Mouse (Mus musculus) adipocyte (in vitro differentiated cells): Measurements from ENCODE around the gene Plxnb3.
A peak's percentile ranks its signal among the peaks of the same experiment; 100 is the strongest.
"Not testable (repeated sequence)": the region's sequence is repeated elsewhere in the genome, so short reads cannot be mapped to it uniquely, and the experiment has no call there.

Experiments
- DNase-seq: peaks from one replicate; pipeline ENCODE4 v3.0.0-alpha.2; 2016; ENCODE audit warnings: low spot score

The Plxnb3 gene

DNA sequence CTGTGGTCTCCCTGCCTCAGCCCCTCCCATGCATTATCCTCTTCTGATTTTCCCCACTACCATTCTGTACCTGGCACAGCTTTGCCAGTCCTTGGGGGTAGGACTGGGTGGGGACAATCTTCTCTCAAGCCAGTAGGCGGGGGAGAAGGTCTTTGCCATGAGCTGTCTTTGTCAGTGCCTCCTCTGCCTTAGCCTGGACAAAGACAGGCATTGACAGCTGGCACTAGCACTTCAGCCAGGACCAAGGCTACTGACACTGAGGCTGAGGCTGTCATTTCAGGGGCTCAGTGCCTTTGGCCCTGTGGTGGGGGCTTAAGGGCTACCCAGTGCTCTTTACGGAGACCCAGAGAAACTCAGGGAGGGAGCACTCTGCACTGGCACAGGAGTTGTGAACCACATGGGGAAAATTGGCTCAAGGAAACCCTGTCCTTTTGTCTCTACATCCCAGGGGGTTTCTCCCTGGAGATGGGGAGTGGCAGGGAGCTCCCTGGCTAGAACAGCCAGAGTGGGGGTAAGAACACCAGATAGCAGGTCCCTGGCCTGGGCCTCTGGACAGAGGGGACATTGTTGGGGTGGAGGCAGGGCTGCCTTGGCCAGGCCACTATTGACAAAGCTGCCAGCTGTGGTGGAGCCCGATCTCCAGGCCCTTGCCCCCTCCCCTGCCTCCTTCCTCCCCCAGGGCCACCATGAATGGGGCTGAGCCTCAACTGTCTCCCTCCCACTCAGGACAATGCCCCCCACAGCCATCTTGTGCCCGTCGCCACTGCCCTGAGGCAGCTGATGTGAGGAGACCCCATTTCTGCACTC lies at the start of gene Plxnb3:
TSS of gene Plxnb3 (plus strand) at position 757 of the 807 bp plus-strand sequence.
- no peak for DNase-seq

GRCm38 (mm10) chrX:73715476-73716108 lies 41.3 kb upstream of the Plxnb3 start:
- peak; percentile 79 for DNase-seq

DNA sequence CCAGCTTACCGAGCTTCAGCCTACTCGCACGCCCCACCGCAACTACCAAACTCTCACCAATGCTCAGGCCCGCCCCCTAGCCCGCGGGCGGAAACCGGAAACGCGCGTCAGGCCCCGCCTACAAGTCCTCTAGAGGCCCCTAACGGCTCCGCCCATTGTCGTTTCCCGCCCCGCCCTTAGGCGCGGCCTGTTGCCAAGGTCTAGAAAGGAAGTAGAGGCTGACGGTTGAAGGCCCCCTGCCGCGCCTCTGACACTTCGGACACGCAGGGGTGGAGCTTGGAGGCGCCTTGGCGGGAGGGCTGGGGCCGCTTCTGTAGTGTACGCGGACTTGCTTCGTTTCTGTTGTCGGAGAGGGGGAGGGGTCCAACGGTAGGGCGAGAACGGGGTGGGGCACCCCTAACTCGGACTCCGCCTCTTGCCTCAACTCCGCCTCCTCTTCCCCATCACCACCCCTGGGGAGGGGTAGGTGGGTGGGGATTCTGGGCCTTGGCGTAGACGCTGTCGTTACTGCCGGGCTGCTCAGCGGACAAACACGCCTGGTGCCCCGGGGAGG lies 40.7 kb upstream of the Plxnb3 start, which contains the start of the genes Bcap31 and Abcd1:
TSS of gene Bcap31 (minus strand) at position 67 of the 553 bp plus-strand sequence.
TSS of gene Abcd1 (plus strand) at position 489 of the 553 bp plus-strand sequence.
- peak; percentile 97 for DNase-seq

- no peak for DNase-seq
Observed at GRCm38 (mm10) chrX:73716709-73717545, 40.0 kb upstream of the Plxnb3 start.

GRCm38 (mm10) chrX:73717667-73718066 lies 39.2 kb upstream of the Plxnb3 start:
- no peak for DNase-seq

GRCm38 (mm10) chrX:73718271-73718670 lies 38.6 kb upstream of the Plxnb3 start:
- DNase-seq: peak; percentile 60

GRCm38 (mm10) chrX:73718686-73719362 lies 38.1 kb upstream of the Plxnb3 start:
- peak; percentile 32 for DNase-seq

- DNase-seq: no peak
Observed at GRCm38 (mm10) chrX:73730908-73731307, 26.0 kb upstream of the Plxnb3 start.

DNA sequence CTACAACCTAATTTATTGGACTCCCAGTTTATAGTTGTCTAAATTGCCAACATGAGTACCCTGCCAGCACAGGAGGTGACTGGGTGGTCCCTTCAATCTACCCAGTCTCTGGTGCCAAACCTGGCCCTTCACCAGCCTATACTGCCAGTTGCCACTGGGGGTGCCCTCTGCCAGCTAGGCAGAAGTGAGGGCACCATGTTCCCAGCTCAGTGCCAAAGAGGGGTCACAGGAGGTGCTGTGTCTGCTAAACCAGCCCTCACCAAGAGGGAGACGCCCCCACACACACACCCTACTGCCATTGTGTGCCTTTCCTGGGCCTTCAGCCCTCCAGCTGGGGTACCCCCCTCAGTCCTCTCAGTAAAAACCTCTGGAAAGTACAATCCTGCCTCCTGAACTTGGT lies 18.7 kb upstream of the Plxnb3 start:
- no peak for DNase-seq

GRCm38 (mm10) chrX:73739151-73739550 lies 17.7 kb upstream of the Plxnb3 start:
- no peak for DNase-seq

DNA sequence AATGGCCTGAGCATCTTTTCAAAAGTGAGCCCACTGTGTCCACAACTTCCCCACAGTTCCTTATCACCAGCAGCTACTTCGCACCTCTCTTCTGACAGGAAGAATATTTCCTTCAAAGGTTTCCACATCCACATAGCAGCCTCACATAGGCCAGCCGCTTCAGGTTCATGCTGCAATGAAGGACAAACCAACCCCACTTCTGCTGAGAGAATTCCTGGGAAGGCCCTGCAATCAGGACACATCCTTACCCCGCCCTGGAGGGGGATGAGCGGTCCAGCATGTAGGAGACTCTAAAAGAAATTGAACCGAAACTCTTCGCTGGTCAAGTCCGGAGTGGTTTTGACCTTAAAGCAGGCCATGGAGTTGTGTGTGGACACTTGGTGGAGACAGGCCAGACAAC lies 17.0 kb upstream of the Plxnb3 start:
- DNase-seq: not testable (repeated sequence)

DNA sequence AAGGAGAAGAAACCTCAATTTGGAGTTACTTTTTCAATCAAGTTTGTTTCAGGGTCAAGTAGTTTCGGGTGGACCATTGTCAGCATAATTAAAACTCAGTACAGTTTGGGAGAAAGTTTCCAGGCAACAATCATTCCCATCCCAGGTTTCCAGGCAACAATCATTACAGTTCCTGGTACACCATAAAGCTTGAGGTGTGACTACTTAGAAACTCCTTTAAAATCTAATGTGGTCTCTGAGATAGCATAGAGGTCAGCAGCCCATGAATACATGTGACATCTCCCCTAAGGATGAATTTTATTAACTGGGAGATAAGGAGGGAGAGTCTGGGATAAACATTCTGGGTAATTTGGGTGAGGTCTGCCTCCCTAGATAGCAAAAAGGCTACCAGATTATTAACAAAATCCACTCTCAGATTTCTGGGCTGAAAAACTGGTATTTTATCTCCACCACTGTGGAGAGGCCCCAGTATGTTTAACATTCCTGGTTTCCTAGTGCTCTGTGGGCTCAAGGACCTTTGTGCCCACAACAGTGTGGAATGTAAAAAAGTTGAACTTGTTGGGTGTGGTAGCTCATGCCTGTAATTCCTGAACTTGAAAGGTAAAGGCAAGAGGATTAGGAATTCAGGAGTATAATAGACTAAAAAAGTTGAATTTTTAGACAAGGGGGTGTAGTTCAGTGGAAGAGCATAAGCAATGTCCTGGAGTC lies 12.0 kb upstream of the Plxnb3 start:
- no peak for DNase-seq

GRCm38 (mm10) chrX:73748977-73749376 lies 7.9 kb upstream of the Plxnb3 start:
- DNase-seq: no peak

DNA sequence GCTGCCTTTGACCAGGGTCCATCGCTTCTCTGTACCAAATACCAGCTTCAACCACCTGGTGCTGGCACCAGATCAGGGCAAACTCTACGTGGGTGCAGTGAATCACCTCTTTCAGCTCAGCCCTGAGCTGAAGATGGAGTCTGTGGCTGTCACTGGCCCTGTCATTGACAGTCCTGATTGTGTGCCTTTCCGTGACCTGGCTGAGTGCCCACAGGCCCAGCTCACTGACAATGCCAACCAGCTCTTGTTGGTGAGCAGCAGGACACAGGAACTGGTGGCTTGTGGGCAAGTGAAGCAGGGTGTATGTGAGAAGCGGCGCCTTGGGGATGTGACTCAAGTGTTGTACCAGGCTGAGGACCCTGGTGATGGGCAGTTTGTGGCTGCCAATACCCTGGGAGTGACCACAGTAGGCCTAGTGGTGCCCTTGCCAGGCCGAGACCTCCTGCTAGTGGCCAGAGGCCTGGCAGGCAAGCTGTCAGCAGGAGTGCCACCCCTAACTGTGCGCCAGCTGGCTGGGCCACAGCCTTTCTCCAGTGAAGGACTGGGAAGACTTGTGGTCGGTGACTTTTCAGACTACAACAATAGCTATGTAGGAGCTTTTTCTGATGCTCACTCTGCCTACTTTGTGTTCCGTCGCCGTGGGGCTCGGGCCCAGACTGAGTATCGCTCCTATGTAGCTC lies 1.9 kb downstream of the Plxnb3 start:
- no peak for DNase-seq

DNA sequence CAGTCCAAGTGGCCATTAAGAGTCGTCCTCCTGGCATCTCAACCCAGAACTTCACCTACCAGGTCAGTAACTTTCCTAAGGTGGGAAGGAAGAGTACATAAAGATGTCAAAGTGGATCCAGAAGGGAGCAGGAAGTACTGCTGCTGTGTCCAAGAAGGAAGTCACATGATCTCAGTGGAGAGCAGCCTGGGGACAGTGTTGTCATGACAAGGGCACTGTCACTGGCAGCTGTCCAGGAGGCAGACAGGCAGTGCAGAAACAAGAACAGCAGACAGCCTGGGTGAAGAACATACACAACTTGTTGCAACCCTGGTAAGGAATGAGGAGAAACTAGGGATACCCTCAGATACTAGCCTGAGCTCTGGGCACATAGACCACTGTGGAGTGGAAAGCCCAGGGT lies 8.4 kb downstream of the Plxnb3 start:
- DNase-seq: peak; percentile 79

- DNase-seq: no peak
Observed at GRCm38 (mm10) chrX:73767267-73767666, 10.4 kb downstream of the Plxnb3 start.

- DNase-seq: no peak
Observed at GRCm38 (mm10) chrX:73774168-73774760, 17.4 kb downstream of the Plxnb3 start, which contains the start of gene Srpk3. Srpk3 (plus strand) TSS chrX:73774405.

DNA sequence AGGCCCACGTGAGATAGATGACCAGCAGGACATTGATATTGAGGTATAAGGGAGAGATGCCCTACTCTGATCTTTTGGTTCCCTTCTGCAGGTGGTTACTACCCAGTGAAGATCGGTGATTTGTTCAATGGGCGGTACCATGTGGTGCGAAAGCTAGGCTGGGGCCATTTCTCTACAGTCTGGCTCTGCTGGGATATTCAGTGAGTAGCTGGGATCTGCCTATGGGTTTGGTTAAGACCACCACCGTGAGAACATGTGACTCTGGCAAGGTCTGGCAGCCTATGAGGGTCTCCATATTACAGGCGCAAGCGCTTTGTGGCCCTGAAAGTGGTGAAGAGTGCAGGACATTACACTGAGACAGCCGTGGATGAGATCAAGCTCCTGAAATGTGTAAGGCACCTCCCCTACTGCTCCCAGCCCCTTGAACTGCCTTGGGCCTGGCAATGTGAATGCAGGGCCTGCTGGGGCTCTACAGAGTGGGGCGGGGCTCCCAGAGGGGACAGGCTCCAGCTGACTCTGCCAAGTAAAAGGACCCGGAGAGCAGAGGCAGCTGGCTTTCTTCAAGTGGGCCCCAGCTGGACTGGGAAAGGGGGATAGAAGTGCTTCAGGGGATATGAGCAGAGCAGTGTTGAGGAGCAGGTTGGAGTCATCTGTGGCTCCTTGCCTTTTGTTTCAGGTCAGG lies 18.1 kb downstream of the Plxnb3 start:
- DNase-seq: no peak

DNA sequence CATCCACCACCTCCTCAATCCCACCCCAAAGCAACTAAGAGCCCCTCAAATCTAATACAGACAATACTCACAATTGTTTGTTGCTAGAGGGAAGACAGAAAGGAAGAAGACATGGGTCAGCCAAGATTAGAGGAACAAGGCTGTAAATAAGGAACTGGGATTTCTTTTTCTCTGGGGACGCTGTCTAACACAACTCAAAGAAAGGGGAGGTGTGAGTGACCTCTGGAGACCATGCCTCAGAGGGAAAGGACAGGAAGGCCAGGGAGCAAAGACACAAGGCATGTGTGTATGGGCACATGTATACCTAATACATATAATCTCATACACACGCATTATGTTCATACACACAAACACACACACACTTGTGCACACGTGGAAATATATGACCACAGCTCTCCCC lies 25.3 kb downstream of the Plxnb3 start:
- no peak for DNase-seq
